Mouse (Mus musculus) frontal cortex, postnatal 36 days (tissue): ENCODE results near the gene Npnt.

Experiments
- DNase-seq, 2 experiments: peaks; one replicate each; pipeline ENCODE4 v3.0.0; 2022; ENCODE audit warnings: low spot score in 2 of 2

Npnt gene

GRCm38 (mm10) chr3:132856651-132857050 is 93.4 kb downstream of the Npnt start:
- no peak for DNase-seq

- no peak for DNase-seq
Observed at GRCm38 (mm10) chr3:132855458-132856212, 94.5 kb downstream of the Npnt start.

GRCm38 (mm10) chr3:132854271-132854670 is 95.8 kb downstream of the Npnt start:
- no peak for DNase-seq

- no peak for DNase-seq
Observed at GRCm38 (mm10) chr3:132851841-132852728, 98.0 kb downstream of the Npnt start.

GRCm38 (mm10) chr3:132851417-132851816 is 98.7 kb downstream of the Npnt start:
- DNase-seq = no peak

- no peak for DNase-seq
Observed at GRCm38 (mm10) chr3:132850431-132850830, 99.7 kb downstream of the Npnt start.

- DNase-seq = no peak
Observed at GRCm38 (mm10) chr3:132849669-132850068, 100.4 kb downstream of the Npnt start.

- no peak for DNase-seq
Observed at GRCm38 (mm10) chr3:132842676-132843075, 107.4 kb downstream of the Npnt start.

- no peak for DNase-seq
Observed at GRCm38 (mm10) chr3:132839516-132839915, 110.6 kb downstream of the Npnt start.

- DNase-seq = no peak
Observed at GRCm38 (mm10) chr3:132838656-132839417, 111.3 kb downstream of the Npnt start.

- no peak for DNase-seq
Observed at GRCm38 (mm10) chr3:132837134-132837533, 113.0 kb downstream of the Npnt start.

- no peak for DNase-seq
Observed at GRCm38 (mm10) chr3:132835118-132835794, 114.8 kb downstream of the Npnt start.
